Mouse (Mus musculus): ENCODE results near the gene Odf2l. TPM values are rescaled to one million over a fixed set of nuclear protein-coding genes. Genes with fewer than 3 reads are reported as not detected.

Gene Odf2l
- polyA plus RNA-seq, 1 experiment from 2014 or later = 24.8 TPM

DNA sequence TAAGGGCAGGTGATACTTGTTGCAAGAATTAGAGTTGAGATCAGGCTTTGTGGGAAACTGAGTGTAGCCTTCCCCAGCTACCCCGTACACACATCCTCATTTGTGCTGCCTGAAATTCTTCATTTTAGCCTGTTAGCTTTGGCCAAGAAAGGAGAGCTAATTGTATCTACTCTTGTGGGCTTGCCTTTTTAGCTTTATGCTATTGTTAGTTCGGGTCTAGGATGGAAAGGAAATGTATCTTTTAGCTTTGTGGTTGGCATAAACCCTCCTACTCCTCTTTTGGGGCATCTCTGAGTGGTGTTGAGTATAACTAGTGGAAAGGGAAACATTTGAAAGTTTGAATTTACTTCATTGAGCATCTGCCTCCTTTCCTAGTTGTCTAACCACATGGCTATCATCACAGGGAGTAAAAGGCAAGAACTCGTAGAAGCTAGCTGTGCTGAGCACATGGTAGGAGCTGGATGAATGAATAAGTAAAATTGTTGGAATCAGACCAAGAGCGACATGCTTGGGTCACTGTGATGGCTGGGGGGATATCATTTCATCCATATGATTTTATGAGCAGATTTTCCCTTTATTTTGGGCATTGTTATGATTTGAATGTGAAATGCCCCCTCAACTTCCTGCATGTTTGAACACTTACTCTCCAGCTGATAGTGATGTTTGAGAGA lies 53.1 kb downstream of the Odf2l start:
- Histone ChIP-seq H3K27me3 (no peaks in the 10 kb centered on the region), H3K4me2 (replicated peaks) (no peak overlapping the region), H3K27ac (no peak overlapping the region), H3K4me3 (no peak overlapping the region), H3K36me3 (no peaks in the 10 kb centered on the region), H3K9ac (no peak overlapping the region), H3K9me3 (replicated peaks) (no peaks in the 10 kb centered on the region), H3K4me1 (no peaks in the 10 kb centered on the region)
- ATAC-seq (ENCODE audit: low FRiP score) = no peak
- 83% methylated on average over 4 of the region's 4 CpGs for WGBS

DNA sequence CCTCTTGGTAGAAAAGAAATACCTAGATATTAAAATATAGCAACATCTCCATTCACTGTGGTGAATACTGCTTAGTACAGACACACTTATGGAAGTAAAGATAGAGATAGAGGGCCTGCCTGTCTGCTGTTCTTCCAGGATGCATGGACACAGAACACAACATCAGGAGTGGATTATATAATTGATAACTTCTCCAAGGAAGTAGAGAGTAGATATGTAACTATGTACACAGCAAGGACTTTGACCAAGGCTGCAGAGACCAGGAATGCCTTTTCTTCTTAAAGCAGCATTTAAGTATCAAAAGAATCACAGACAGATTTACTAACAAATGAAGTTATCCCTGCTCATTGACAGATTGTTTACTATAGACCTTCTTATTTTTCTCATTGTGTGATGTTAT lies 66.3 kb downstream of the Odf2l start:
- no peak overlapping the region for H3K4me3 ChIP-seq
- H3K27ac ChIP-seq = no peak overlapping the region

DNA sequence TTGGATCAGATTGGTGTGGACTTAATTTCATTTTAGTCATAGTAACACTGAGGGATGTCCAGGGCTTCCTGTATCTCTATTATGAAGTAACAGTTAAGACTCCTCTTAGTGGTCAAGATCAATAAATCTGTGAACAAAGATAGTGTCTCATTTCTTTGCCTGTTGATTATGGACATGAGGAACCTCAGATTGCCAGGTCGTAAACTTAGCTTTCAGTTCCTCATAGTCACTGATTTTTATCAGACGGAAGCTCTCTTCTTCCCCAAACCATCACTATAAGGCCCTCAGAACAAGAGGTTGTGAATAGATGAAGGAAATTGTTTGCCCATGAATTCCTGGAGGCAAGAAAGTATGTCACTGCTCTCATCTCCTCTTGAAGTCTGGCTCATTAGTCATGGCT lies 73.6 kb downstream of the Odf2l start:
- Histone ChIP-seq H3K4me2 (replicated peaks) (no peak overlapping the region), H3K4me3 (no peak overlapping the region), H3K27me3 (no peaks in the 10 kb centered on the region), H3K36me3 (no peaks in the 10 kb centered on the region), H3K9ac (no peak overlapping the region), H3K9me3 (replicated peaks) (no peaks in the 10 kb centered on the region), H3K27ac (no peak overlapping the region), H3K4me1 (no peaks in the 10 kb centered on the region)
- ATAC-seq (ENCODE audit: low FRiP score) = no peak
- 93% methylated on average over 2 of the region's 2 CpGs for WGBS

More for the DNA sequence above, 66.3 kb downstream of the Odf2l start:
- Histone ChIP-seq H3K27me3 (no peaks in the 10 kb centered on the region), H3K36me3 (no peaks in the 10 kb centered on the region), H3K9ac (no peak overlapping the region), H3K4me2 (replicated peaks) (no peak overlapping the region), H3K4me1 (no peaks in the 10 kb centered on the region), H3K9me3 (replicated peaks) (no peaks in the 10 kb centered on the region)
- no peak for ATAC-seq (ENCODE audit: low FRiP score)

DNA sequence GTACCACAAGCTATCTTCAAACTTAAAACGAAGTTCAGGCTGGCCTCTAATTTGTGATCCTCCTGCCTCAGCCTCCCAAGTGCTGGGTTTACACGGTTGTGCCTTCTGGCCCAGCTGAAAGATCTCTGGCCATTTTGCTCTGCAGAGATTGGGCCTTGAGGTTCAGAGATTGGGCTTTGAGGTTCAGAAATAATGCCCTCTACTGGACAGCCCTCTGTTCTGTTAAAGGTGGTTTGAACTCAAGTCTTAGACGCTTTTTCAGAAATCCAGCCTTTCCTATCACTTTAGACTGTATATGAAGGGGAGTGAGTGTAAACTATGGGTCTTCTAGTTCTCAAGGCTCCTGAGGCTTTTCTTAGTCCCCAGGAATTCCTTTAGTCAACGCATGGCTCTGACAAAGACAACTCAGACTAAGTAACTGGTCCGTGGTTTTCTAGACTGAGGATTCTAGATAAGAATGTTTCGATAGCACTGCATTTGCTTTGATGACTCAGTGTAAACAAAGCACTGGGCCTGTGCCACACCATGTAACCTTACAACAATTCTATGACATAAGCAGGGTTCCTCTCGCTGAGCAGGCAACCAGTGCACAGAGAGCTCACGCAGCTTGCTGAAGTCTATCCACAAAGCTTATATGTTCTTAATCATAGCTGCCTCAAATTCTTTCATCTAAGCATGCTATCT lies 77.0 kb downstream of the Odf2l start:
- Histone ChIP-seq H3K36me3 (no peaks in the 10 kb centered on the region), H3K27ac (no peak overlapping the region), H3K4me2 (replicated peaks) (no peak overlapping the region), H3K4me3 (no peak overlapping the region), H3K9ac (no peak overlapping the region), H3K4me1 (no peaks in the 10 kb centered on the region), H3K9me3 (replicated peaks) (no peaks in the 10 kb centered on the region), H3K27me3 (no peaks in the 10 kb centered on the region)
- WGBS = 84% methylated on average over 8 of the region's 8 CpGs
- ATAC-seq (ENCODE audit: low FRiP score) = no peak

DNA sequence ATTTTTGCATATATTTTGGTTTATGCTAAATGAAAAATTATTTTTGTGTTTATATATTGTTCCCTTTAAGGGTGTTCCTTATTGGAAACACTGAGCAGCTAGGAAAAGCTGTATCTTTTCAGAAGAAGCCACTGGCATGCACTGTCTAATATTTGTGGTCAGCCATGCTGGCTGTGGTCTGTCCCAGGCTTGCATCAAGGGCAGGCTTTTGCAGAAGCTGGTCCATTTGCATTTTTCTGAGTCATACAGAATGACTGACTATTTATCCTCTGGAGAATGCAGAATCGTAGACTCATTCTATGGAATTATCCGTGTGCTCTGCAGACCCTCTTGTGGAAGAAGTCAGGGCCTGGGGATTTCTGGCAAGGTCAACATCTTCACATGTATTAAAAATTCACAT lies 79.7 kb downstream of the Odf2l start:
- H3K4me3 ChIP-seq = no peak overlapping the region
- no peak overlapping the region for H3K27ac ChIP-seq
- H3K9me3 ChIP-seq (replicated peaks) = no peaks in the 10 kb centered on the region
- no peak overlapping the region for H3K9ac ChIP-seq
- WGBS = 89% methylated on average over 2 of the region's 2 CpGs
- no peaks in the 10 kb centered on the region for H3K36me3 ChIP-seq
- no peaks in the 10 kb centered on the region for H3K27me3 ChIP-seq
- no peaks in the 10 kb centered on the region for H3K4me1 ChIP-seq
- no peak for ATAC-seq (ENCODE audit: low FRiP score)
- H3K4me2 ChIP-seq (replicated peaks) = no peak overlapping the region

Other genes starting within 250 kb of the Odf2l start
- not detected in 2 replicates for gene Clca4b, start 186.1 kb upstream of the Odf2l start, polyA plus RNA-seq (2016; fragmentation: Nextera tagmentation; extraction: Ambion mirVana)
- gene Clca4a, start 143.5 kb upstream of the Odf2l start, polyA plus RNA-seq (2016; fragmentation: Nextera tagmentation; extraction: Ambion mirVana) = not detected in 2 replicates
- not detected in 2 replicates for gene Clca1, start 85.8 kb upstream of the Odf2l start, polyA plus RNA-seq (2016; fragmentation: Nextera tagmentation; extraction: Ambion mirVana)
- gene Clca2, start 19.1 kb upstream of the Odf2l start, polyA plus RNA-seq (2016; fragmentation: Nextera tagmentation; extraction: Ambion mirVana) = 0.08 TPM in 2 replicates
- gene Col24a1, start 173.9 kb downstream of the Odf2l start, polyA plus RNA-seq (2016; fragmentation: Nextera tagmentation; extraction: Ambion mirVana) = 0.85 and 2.1 TPM in 2 replicates

Data from hindbrain, embryonic 12.5 days (tissue).